Mouse (Mus musculus) effector memory CD4-positive, alpha-beta T cell, adult 5 months (primary cell): ENCODE results near the gene Ifi214. TPM values are rescaled to one million over a fixed set of nuclear protein-coding genes. Genes with fewer than 3 reads are reported as not detected.

ENCODE experiments used
- polyA plus RNA-seq: library from polyadenylated mRNA; unstranded; fragments of 100-300 nt; shearing (Covaris generic); gene quantifications from one replicate; pipeline ENCODE4 v1.2.1, GENCODE M21; 2017

Gene Ifi214
- polyA plus RNA-seq = 7.9 TPM

DNA sequence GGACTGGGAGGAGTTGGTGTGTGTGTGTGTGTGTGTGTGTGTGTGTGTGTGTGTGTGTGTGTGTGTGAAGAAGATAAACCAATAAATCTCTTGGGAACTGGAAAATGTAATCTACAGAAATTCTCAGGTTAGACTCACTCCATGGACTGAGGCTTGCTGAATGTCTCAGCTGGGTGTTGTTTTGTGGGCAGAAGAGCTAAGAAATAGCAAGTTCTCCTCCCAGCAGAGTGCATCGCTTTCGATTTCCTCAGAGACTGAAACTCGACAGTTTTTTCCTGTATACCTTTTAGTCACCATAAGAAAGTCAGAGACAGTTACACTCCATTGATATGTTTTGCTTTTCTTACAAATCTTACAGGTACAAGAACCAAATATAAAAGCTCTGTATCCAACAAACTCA is at the start of gene Ifi214:
Gene Ifi214, minus strand, starts transcription at position 167 of the 400 bp plus-strand sequence.

DNA sequence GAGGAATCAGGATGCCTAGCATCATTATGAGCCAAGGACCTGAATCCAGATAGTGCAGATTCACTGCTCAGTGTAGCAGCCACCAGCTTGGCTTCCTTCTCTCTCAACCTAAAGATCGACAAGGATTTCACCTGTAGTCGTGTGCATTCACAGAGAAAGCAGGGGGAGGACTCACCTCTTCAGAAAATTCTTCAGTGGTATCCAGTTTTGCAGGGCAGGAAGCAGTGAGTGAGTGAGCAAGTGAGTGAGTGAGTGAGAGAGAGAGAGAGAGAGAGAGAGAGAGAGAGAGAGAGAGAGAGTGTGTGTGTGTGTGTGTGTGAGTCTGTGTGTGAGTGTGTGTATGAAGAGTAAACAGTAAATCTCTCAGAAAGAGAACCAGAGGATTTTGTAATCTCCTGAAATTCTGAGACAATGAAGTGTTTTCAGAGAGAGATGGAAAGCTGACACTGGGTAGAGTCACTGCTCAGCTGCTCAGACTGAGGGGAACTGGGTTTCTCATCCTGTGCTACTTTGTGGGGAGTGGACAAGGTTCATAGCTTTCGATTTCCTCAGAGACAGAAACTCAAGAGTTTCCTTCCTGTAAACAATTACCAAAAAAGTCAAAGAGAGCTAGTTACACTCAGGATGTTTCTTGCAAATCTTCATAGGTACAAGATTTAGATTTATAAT is 44.8 kb downstream of the Ifi214 start, which contains the start of gene Ifi206:
Gene Ifi206, minus strand, starts transcription at position 230 of the 669 bp plus-strand sequence.

Other genes with a start within 250 kb of the Ifi214 start
- not detected for gene Ackr1, start 202.2 kb downstream of the Ifi214 start, polyA plus RNA-seq
- 58.3 TPM for gene Aim2, start 185.1 kb downstream of the Ifi214 start, polyA plus RNA-seq
- not detected for gene Cadm3, start 168.3 kb downstream of the Ifi214 start, polyA plus RNA-seq
- 40.6 TPM for gene Ifi206, start 44.9 kb downstream of the Ifi214 start, polyA plus RNA-seq
- gene Ifi213, start 63.3 kb upstream of the Ifi214 start, polyA plus RNA-seq = 65.5 TPM
- gene Ifi209, start 95.0 kb upstream of the Ifi214 start, polyA plus RNA-seq = 57.2 TPM
- gene Ifi208, start 137.7 kb upstream of the Ifi214 start, polyA plus RNA-seq = 71.3 TPM
- gene Ifi207, start 205.8 kb upstream of the Ifi214 start, polyA plus RNA-seq = not detected
- gene Ifi204, start 231.0 kb upstream of the Ifi214 start, polyA plus RNA-seq = 3.5 TPM